Mouse (Mus musculus) monocyte, adult 5-6 weeks (primary cell): Measurements from ENCODE around the gene Smarcc1. TPM values are rescaled to one million over a fixed set of nuclear protein-coding genes. Genes with fewer than 3 reads are reported as not detected.
"Not testable (repeated sequence)": the region's sequence is repeated elsewhere in the genome, so short reads cannot be mapped to it uniquely, and the experiment has no call there.

ENCODE experiments used
- ATAC-seq: fragments of 153-309, 156-312 bp; replicated peaks from 2 replicates; pipeline ENCODE4 v1.8.0; 2017; ENCODE audit warnings: mild to moderate bottlenecking; ENCODE audit not compliant: low TSS enrichment, insufficient number of reproducible peaks, severe bottlenecking, poor library complexity, low FRiP score
- total RNA-seq: library from RNA; stranded (forward); fragments of 200-1000, 200-491, 200-594 nt; gene quantifications from 3 replicates; pipeline ENCODE4 v1.2.3, GENCODE M21; 2017

Gene Smarcc1
- 19.7 to 37.0 TPM (median 20.6 TPM) in 3 replicates for total RNA-seq

DNA sequence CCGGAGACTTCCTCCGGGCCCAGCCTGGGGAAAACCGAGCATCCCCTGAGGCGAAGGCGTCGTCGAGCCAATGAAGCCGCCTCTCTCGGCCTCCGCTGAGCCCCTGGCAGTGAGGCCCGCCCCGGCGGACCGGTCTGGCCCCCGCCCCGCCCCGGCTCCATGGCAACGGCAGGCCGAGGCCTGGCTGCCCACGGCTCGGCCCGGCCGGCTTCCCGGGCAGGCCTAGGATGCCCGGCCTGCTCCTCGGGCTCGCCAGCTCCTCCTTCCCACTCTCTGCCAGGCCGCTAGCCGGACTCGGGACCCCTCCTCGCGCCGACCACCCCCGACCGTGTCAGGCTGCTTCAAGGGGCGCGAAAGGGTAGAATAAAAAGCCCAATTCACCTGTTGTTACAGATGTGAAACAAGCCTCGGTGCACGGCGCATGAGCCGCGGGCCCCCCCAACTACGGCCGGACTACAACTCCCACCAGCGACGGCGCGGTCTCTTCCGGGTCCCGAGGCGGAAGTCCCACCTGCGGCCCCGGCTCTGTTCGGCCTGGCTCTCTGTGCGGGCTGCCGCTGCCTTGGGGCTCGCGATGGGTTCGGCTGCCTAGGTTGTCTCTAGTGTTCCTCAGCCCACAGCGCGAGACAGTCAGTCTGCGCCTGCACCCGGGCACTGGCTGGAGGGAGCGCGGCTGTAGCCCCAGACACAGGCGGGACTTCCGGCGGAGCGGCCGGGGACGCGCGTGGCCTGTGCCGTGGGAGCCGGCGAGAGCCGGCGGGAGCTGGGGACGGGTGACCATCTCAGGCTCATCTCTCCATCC is at the start of gene Smarcc1:
TSS of gene Smarcc1 (plus strand) at position 732 of the 802 bp plus-strand sequence.
- peak; percentile 89 for ATAC-seq

GRCm38 (mm10) chr9:110068745-110069144 is 48.8 kb upstream of the Smarcc1 start:
- no peak for ATAC-seq

- no peak for ATAC-seq
Observed at GRCm38 (mm10) chr9:110070358-110070757, 47.1 kb upstream of the Smarcc1 start.

- no peak for ATAC-seq
Observed at GRCm38 (mm10) chr9:110071011-110071410, 46.5 kb upstream of the Smarcc1 start.

- peak; percentile 52; the same call in 1 of the 2 replicates for ATAC-seq
Observed at GRCm38 (mm10) chr9:110071843-110072242, 45.7 kb upstream of the Smarcc1 start.

DNA sequence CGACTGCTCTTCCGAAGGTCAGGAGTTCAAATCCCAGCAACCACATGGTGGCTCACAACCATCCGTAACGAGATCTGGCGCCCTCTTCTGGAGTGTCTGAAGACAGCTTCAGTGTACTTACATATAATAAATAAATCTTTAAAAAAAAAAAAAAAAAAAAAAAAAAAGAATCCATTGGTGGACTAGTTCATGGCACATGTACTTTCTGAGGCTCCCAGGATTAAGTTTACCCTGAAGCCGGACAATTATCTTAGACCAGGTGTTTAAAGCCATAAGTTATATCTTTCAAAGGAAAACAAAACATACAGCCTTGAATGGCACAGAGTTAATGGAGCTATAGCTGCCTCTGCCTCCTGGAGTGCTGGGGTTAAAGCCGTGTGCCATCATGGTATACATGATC is 41.0 kb upstream of the Smarcc1 start:
- not testable (repeated sequence) for ATAC-seq

DNA sequence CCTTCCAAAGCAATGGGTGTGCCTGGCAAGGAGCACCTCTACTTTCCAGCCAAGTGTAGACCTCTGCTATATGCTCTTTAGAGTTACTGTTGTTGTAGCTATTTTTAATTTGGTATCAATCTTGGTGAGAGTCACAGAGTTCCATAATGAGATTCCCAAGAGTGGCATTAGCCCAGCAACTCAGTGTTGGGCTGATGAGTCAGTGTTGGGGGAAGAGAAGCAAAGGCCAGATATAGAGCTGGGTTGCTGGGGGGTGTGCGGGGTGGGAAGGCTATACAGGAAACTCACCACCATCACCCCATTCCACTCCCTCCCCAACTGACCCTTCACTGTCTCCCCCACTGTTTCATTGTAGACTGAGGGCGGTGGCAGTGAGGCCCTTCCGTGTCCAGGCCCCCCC is 36.4 kb upstream of the Smarcc1 start:
- no peak for ATAC-seq

DNA sequence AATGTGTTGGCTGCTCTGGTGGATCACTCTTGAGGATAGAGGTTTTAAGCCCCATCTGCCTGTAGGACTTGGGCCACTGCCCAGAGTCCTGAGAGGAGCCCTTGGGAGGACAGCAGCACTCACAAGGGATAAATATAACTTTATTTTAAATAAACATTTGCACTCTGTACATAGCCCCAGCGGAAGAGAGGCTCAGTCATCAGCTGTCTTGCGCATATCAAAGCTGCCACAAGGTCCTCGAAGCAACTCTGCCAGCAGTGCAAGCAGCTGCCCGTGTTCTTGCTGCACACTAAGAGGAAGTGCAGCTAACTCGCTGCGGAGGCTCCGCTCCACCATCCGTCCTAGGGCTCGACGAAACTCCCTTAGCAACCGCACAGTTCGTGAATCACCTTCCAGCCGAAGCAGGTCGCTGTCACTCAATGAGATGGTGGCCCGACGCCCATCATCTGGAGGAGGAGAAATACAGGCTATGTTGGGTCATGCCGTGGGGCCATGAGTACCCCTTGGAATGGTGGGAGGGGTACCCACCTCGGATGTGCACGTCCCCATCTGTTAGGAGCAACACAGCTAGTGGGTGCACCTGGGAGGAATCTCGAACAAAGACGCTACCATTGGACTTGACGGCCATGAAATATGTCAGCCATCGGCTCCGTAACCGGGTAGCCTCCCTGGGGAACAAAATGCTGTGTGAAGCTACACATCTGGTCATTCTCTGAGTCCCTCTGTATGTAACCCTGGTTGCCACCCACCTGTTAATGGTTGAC is 33.1 kb upstream of the Smarcc1 start:
- ATAC-seq: no peak

DNA sequence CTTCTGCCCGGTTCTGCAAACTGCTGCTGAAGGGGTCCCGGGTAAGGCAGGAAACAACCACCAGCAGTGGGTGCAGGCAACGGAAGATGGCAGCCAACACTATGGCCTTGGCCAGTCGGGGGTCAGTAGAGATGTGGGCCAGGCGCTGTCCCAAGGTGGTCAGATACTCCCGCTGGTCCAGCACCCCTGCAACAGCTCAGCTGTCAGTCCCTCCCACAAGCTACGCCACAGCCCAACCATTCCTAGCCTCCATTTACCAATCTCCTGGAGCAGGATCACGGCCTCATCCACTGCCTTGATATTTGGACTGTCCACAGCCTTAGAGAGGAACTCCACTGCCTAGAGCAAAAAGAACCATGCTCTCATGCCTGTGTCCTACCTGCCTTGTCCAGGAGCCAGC is 31.8 kb upstream of the Smarcc1 start:
- ATAC-seq: no peak

DNA sequence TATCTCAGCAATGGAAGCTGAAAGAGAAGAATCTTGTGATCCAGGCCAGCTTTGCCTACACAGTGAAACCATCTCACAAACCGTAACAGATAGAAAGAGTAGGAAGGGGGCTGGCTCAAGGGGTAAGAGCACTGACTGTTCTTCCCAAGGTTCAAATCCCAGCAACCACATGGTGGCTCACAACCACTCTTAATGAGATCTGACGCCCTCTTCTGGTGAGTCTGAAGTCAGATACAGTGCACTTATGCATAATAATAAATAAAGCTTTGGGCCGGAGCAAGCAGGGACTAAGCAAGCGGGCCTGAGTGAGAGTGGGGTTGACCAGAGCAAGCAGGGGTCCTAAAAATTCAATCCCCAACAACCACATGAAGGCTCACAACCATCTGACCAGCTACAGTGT is 24.2 kb upstream of the Smarcc1 start:
- no peak for ATAC-seq

DNA sequence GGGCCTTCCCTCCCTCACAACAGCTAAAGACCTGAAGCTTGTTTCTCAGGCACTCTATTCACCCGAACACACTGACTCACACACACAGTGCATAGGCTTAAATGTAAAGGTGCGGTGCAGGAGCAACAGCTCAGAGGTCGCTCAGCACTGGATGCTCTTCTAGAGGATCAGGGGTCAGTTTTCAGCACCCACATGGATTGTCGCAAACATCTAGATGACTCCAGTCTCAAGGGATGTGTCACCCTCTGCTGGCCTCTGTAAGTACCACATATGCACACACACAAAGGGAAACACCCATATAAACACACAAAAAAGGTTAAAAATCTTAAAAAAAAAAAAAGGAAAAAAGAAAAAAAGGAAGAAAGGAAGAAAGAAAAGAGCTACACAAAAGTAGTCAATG is 22.7 kb upstream of the Smarcc1 start:
- ATAC-seq: no peak

GRCm38 (mm10) chr9:110097791-110098190 is 19.7 kb upstream of the Smarcc1 start:
- ATAC-seq: no peak

GRCm38 (mm10) chr9:110100627-110101600 is 16.6 kb upstream of the Smarcc1 start:
- peak; percentile 97 for ATAC-seq

- ATAC-seq: no peak; the same call in 1 of the 2 replicates
Observed at GRCm38 (mm10) chr9:110116353-110116976, 1.0 kb upstream of the Smarcc1 start.

DNA sequence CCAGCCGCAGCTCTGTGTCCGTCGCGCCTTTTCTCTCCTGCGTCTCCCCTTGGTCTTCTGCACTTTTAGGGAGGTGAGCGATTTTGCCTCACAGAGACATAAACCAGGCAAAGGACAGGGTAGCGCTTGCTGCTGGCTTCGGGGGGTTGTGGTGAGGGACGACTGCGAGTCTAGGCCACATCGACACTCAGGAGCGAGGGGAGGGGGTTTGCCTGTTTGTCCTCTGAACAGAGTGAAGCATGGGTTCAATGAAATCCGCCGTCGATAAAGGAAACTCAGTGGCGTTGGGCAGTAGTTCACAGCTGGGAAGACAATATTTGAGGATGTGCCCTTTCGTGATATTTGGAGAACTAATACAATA is 251 bp downstream of the Smarcc1 start, which contains the start of gene Dhx30:
TSS of gene Dhx30 (minus strand) at position 52 of the 361 bp plus-strand sequence.
- ATAC-seq: peak; percentile 45; the same call in 1 of the 2 replicates

DNA sequence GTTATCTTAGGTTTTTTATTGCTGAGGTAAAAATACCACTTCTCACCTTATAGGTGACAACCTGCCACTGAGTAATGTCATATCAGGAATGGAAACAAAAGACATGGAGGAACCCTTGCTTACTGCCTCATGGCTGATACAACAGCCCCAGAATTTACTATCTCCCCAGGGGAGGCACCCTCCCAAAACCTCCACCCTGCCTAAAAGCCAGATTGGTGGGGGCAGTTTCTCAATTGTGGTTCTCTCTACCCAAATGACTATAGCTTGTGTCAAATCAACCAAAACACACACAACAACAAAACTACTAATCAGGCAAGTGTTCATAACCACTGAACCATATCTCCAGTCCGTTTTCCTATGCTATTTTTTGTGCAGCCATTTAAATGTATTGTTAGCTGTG is 741 bp downstream of the Smarcc1 start:
- no peak for ATAC-seq

- ATAC-seq: no peak
Observed at GRCm38 (mm10) chr9:110121424-110121823, 3.9 kb downstream of the Smarcc1 start.

DNA sequence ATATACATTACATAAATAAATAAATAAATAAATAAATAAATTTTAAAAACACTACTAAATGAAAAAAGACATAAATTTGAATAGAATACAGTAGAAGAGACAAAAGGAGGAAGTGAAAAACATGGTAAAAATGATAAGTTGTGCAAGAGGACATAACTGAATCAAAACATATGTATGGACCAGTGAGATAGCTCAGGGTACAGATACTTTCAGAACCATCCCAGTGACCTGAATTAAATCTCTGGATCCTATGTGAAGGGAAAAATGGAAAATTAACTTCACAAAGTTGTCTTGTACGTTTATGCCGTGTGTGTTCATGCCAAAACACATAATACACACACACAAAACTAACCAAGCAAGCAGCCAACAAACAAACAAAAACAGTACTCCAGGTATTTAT is 5.8 kb downstream of the Smarcc1 start:
- ATAC-seq: no peak
